Mouse (Mus musculus): ENCODE measurements around the gene Ncapg.
A peak's percentile ranks its signal among the peaks of the same experiment; 100 is the strongest.
"Not testable (repeated sequence)": the region's sequence is repeated elsewhere in the genome, so short reads cannot be mapped to it uniquely, and the experiment has no call there.

Ncapg gene

GRCm38 (mm10) chr5:45669598-45670279, at the start of gene Ncapg:
Gene Ncapg (plus strand): TSS chr5:45669919.
- DNase-seq = peak; percentile 99

GRCm38 (mm10) chr5:45621511-45621910, 48.2 kb upstream of the Ncapg start:
- no peak for DNase-seq

DNA sequence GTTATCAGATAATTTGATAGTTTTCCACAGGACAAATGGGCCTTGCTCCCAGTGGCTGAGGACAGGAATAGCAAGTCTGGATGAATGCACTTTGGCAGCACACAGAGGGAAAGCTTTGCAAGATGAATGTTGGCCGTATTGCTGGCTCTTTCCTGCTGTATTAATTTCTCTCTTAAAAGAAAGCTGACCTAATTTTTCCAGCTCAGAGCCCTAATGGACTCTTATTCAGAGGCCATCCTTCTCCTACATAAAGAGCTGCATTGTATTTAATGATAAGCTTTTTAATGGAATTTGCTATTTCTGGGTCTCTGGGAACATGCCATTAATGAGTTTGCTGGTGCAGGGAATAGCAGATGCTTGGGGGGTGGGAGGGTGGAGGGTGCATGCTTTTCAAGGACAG, 41.9 kb upstream of the Ncapg start:
- DNase-seq = no peak

- no peak for DNase-seq
Measured at GRCm38 (mm10) chr5:45629470-45629869, 40.2 kb upstream of the Ncapg start.

- DNase-seq = no peak
Measured at GRCm38 (mm10) chr5:45638378-45638777, 31.3 kb upstream of the Ncapg start.

DNA sequence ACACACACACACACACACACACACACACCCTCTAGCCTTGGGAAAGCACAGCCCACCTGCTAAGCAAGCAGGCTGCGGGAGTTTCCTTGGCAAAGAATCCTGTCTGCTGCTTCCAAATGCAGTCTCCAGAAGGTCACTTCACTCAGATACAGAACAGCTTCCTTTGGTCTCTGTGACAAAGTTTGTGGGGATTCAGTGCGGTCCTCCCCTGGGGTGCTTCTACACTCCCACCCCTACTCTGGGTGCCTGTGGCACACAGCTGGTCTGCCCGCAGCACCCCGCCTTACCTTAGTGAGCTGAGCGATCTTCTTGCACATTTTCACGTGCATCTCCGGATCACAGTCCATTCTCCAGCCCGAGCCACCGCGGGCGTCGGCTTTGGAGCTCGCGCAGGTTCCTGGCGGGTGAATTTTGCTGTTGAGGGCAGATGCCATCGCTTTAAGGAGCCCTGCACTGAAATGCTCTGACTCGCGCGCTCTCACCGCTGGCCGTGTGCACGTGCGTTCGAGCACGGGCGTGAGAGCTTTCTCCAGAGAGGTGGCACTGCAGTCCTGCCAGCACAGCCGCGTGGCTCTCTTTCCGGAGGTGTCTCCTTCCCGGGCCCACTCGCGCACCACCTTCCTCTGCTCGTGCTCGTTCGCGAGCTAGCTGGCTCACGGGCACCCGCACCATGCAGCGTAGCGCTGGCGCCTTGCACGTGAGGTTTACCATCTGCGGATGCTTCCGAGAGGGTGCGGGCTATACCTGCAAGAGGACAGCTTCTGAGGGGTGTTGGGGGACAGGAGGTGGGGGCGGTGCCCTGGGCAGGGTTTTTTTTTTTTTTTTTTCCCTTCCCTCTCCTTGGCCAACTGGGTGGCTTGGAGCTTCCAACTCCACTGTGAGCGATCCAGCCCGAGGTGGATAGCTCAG, 30.7 kb upstream of the Ncapg start, which contains the start of gene Fam184b:
Fam184b (minus strand) TSS at position 809 of the 909 bp plus-strand sequence.
- peak; percentile 47 to 77 for DNase-seq

DNA sequence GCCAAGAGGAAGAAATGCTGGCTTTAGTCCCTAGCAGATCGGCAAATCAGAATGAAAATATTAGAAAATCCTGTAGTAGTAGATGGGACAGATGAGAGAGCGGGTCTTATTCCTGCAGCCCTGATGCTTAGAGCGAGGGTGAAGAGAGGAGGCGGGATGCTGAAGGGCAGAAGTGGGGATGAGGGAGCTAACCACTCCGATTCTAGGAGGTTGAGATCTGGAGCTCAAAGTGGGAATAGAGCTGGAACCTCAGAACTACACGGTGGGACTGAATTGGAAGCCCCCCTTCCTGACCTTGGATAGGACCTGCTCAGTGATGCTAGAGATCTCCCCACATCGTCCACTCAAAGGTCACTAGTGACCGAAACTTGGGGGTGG, 30.0 kb upstream of the Ncapg start:
- DNase-seq = no peak

- DNase-seq = no peak
Measured at GRCm38 (mm10) chr5:45651026-45651703, 18.6 kb upstream of the Ncapg start.

GRCm38 (mm10) chr5:45658406-45658805, 11.3 kb upstream of the Ncapg start:
- DNase-seq = not testable (repeated sequence)

GRCm38 (mm10) chr5:45668324-45668723, 1.4 kb upstream of the Ncapg start:
- DNase-seq = no peak

DNA sequence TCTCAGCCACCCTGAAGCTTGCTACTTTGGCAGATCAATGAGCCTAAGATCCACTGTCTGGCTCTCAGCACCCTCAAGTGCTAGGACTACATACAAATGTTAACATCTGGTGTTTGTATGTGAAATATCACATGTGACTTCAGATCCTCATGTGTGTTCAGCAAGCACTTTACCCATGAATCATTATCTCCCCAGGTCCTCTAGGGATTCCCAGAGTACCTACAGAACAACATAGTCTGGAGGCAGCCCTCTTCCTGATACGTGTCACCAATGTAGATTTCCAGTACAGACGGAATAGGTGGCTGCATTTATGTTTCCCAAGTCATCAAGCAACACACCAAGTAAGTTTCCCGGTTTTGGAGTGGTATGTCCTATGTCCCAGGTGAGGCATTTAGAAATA, 888 bp upstream of the Ncapg start:
- no peak for DNase-seq

DNA sequence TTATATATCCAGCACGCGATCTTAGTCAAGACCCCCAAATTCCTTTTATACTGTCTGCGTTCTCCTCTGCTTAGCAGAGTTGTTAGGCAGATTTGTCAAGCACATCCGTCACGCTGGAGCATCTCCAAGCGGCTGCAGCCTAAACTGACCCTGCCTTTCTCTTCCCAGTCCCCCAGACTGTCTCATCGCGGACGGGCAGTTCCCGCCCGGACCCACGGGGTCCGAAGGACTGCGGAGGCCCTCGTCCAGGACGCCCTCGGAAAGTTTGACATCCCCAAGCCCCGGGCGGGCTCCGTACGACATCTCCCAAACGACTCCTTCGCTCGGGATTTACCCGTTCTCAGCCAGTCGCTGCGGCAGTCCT, 503 bp upstream of the Ncapg start:
- peak in 1 of 2 experiments; percentile 12 for DNase-seq

DNA sequence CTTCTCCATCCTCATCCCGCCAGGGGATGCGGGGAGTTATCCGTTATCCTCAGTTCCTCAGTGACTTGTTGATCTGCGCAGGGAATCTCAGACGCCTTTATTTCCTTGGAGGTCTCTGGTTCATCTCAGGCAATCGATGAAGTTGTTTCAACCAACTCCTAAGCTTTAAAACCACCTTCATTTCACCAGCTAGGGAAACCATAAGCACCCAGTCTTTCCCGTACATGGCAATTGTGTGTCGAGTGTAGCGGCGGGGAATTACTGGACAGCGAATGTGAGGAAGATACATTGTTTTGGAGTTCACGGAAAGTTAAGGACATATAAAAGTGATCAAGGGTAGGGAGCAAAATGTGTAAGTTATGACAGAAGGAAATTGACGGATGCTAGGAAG, 556 bp downstream of the Ncapg start:
- no peak for DNase-seq

DNA sequence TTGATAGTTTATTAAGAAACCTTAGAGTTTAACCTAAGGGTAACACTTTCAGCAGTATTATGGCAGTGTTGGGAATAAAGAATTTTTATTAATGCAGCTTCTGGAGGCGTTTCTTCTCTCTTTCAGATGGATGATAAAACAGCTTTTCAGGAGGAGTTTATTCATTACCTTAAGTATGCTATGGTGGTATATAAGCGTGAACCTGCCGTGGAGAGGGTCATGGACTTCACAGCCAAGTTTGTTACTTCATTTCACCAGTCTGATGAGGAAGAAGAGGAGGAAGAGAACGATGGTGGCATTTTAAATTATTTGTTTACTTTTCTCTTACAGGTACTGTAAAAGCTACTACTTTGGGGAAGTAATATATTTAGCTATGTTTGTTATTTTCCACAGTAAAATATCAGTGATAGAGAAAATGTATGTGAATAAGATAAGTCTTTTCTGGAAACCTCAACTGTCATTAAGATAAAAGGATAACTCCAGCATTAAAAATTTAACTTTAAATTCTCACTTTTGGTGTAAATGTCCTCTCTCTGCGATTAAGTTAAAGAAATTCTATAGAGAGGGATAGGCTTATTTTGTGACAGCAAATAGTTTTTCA, 1.3 kb downstream of the Ncapg start:
- DNase-seq = no peak

DNA sequence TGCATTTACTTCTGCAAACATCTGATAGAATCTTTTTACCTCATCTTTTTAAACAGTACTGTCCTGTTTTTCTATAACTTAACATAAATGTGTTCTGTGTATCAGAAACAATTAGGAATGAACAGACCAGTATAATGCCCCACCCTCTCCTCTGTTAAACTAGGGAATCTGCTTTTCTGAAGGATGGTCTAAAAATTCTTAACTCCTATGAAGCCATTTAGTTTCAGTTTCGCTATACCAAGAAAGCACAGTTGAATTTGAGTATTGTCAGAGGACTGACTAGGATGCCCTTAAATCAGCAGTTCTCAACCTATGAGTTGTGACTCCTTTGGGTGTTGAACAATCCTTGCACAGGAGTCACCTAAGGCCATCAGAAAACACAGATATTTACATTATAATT, 5.3 kb downstream of the Ncapg start:
- DNase-seq = no peak

DNA sequence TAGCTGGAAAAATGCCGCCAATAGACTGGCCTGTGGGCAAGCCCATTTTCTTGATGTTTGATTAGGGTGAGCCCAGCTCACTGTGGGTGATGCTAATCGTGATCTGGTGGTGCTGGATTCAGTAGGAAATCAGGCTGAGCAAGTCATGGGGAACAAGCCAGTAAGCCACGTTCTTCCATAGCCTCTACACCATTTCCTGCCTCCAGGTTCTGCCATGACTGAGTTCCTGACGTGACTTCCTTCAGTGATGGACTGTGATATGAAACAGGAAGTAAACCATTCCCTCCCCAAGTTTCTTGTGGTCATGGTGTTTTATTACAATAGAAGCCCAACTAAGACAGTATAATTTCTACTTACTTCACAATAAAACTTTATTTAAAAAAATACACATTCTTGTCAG, 7.9 kb downstream of the Ncapg start:
- no peak for DNase-seq

GRCm38 (mm10) chr5:45679955-45680354, 10.2 kb downstream of the Ncapg start:
- DNase-seq = no peak

DNA sequence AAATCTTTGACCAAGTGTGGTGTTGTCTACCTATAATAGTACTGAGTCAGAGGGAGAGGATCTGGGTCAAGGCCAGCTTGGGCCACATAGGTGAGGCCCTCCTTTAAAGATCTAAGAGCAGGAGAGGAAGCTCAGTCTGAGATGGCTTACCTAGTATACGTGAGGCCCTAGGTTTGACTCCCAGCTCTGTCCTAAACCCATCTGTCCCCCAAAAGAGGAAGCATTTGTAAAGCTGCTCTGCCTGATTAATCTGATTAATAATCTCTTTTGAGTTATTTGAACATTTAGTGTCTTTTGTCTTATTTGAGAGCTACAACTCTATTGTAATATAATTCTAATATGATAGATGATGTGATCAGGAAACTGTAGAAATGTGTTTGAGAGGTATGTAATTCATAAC, 13.7 kb downstream of the Ncapg start:
- DNase-seq = no peak

- no peak for DNase-seq
Measured at GRCm38 (mm10) chr5:45685243-45685642, 15.5 kb downstream of the Ncapg start.

- no peak for DNase-seq
Measured at GRCm38 (mm10) chr5:45686223-45686622, 16.5 kb downstream of the Ncapg start.

DNA sequence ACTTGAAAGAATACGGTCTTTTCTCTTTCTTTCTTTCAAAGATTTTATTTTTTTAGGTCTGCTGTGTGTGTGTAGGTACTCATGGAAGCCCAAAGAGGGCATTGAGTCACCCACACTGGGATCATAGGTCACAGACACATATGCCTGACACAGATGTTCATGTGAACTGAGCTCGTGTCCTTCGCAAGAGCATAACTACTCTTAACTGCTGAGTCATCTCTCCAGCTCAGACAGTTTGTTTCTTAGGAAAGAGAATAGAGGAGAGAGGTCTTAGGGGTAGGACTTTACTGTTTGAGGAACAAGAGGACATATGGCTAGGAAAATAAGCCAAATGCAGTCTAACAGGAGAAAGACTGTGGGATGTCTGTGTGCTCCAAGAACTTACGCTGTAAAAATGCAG, 19.4 kb downstream of the Ncapg start:
- DNase-seq = no peak

GRCm38 (mm10) chr5:45690802-45691201, 21.1 kb downstream of the Ncapg start:
- no peak for DNase-seq

GRCm38 (mm10) chr5:45691678-45692077, 22.0 kb downstream of the Ncapg start:
- no peak for DNase-seq
